Mouse (Mus musculus) heart, embryonic 16.5 days (tissue): ENCODE data around the gene Aph1b. TPM values are rescaled to one million over a fixed set of nuclear protein-coding genes. Genes with fewer than 3 reads are reported as not detected.
"Not testable (repeated sequence)": the region's sequence is repeated elsewhere in the genome, so short reads cannot be mapped to it uniquely, and the experiment has no call there.

Source experiments
- ATAC-seq: fragments of 200-750 bp; cut with Nextera tagmentation; replicated peaks from 2 replicates; pipeline ENCODE4 v1.8.0; 2017; ENCODE audit warnings: moderate number of reproducible peaks; ENCODE audit not compliant: insufficient read depth, low FRiP score; ENCODE audit errors: extremely low read depth
- H3K27ac ChIP-seq: fragments of 300-500 bp; sonication (generic); 2 replicates; pipeline ENCODE4 v1.5.1; 2014; ENCODE audit warnings: mild to moderate bottlenecking, low read length, control low read depth, moderate library complexity
- H3K27me3 ChIP-seq: fragments of 300-500 bp; sonication (generic); 2 replicates; pipeline ENCODE4 v1.6.1; 2014; ENCODE audit warnings: low read length, mixed read lengths; ENCODE audit not compliant: control insufficient read depth, insufficient read depth
- H3K36me3 ChIP-seq: fragments of 300-500 bp; sonication (generic); 2 replicates; pipeline ENCODE4 v1.6.1; 2014; ENCODE audit not compliant: control insufficient read depth, insufficient read depth
- H3K4me1 ChIP-seq: fragments of 300-500 bp; sonication (generic); 2 replicates; pipeline ENCODE4 v1.6.1; 2014; ENCODE audit warnings: low read length, mixed read lengths; ENCODE audit not compliant: control insufficient read depth, insufficient read depth
- H3K4me2 ChIP-seq: fragments of 300-500 bp; sonication (generic); 2 replicates; pipeline ENCODE4 v1.6.1; 2014; ENCODE audit warnings: low read depth, mild to moderate bottlenecking, control low read depth, low read length
- H3K4me3 ChIP-seq: fragments of 300-500 bp; sonication (generic); 2 replicates; pipeline ENCODE4 v1.5.1; 2014; ENCODE audit warnings: mild to moderate bottlenecking, control low read depth, low read length
- H3K9ac ChIP-seq: fragments of 300-500 bp; sonication (generic); 2 replicates; pipeline ENCODE4 v1.6.1; 2014; ENCODE audit warnings: low read length, control low read depth
- H3K9me3 ChIP-seq: fragments of 300-500 bp; sonication (generic); replicated peaks from 2 replicates; pipeline ENCODE4 v1.6.1; 2016; ENCODE audit warnings: low read length; ENCODE audit not compliant: control insufficient read depth
- WGBS: fragments of 180-500 bp; shearing (Covaris S2); extraction: QIAGEN DNeasy Blood & Tissue Kit; methylation state at CpG from one replicate; pipeline ENCODE4 v1.1.7; 2014; 5-methylcytosine and 5-hydroxymethylcytosine counted together
- polyA plus RNA-seq: library from polyadenylated mRNA; unstranded; fragments of >200 nt; fragmentation: Nextera tagmentation; extraction: Ambion mirVana; gene quantifications from 2 replicates; pipeline ENCODE4 v1.2.1, GENCODE M21; 2015

Gene Aph1b
- polyA plus RNA-seq, 1 experiment from 2014 or later = 7.0 TPM

- ATAC-seq = no peak
- no peak overlapping the region for H3K27ac ChIP-seq
- no peaks in the 10 kb centered on the region for H3K9me3 ChIP-seq
- no peak overlapping the region for H3K4me2 ChIP-seq
- H3K36me3 ChIP-seq = no peaks in the 10 kb centered on the region
- no peak overlapping the region for H3K4me3 ChIP-seq
- no peak overlapping the region for H3K9ac ChIP-seq
- no peaks in the 10 kb centered on the region for H3K27me3 ChIP-seq
- 44% methylated on average over 2 of the region's 2 CpGs for WGBS
- no peaks in the 10 kb centered on the region for H3K4me1 ChIP-seq
These were observed 18.1 kb upstream of the Aph1b start for GRCm38 (mm10) chr9:66813392-66813791.

- H3K36me3 ChIP-seq, ATAC-seq, H3K9me3 ChIP-seq, H3K27ac ChIP-seq, H3K4me1 ChIP-seq: not testable (repeated sequence)
- Histone ChIP-seq H3K4me2 (peak overlapping the region; percentile 65), H3K4me3 (peak overlapping the region; percentile 44), H3K27me3 (peaks cover 11% of the 10 kb centered on the region; the same call in 1 of the 2 replicates), H3K9ac (peak overlapping the region; percentile 57)
- WGBS = 7% methylated on average over 27 of the region's 37 CpGs
These were observed 10.7 kb upstream of the Aph1b start for GRCm38 (mm10) chr9:66805951-66806350.

GRCm38 (mm10) chr9:66801947-66802346, 6.7 kb upstream of the Aph1b start:
- 0 out of 2 replicates have a peak, but pooled peaks have one; percentile 23 for ATAC-seq
- Histone ChIP-seq H3K4me2 (peak overlapping the region; percentile 27), H3K27me3 (peaks cover 8% of the 10 kb centered on the region; the same call in 1 of the 2 replicates), H3K36me3 (no peaks in the 10 kb centered on the region), H3K27ac (no peak overlapping the region), H3K4me1 (0 out of 2 replicates have a peak, but pooled peaks cover 5% of the 10 kb centered on the region), H3K9ac (no peak overlapping the region), H3K4me3 (no peak overlapping the region), H3K9me3 (no peaks in the 10 kb centered on the region)
- WGBS = 30% methylated on average over 12 of the region's 12 CpGs

- Histone ChIP-seq H3K36me3 (no peaks in the 10 kb centered on the region), H3K4me1 (peaks cover 4% of the 10 kb centered on the region), H3K4me3 (peak within 1 kb of the TSS; percentile 84), H3K27me3 (no peaks in the 10 kb centered on the region), H3K9ac (peak within 1 kb of the TSS; percentile 86), H3K27ac (peak within 1 kb of the TSS; percentile 96), H3K9me3 (no peaks in the 10 kb centered on the region), H3K4me2 (peak within 1 kb of the TSS; percentile 92)
- WGBS = 79% methylated on average over 5 of the region's 5 CpGs
- ATAC-seq = no peak
These were observed 1.4 kb upstream of the Aph1b start, which contains the start of gene Gm10647 for GRCm38 (mm10) chr9:66796739-66797138. Gene Gm10647 (plus strand): TSS chr9:66797039.

- 2% methylated on average over 43 of the region's 43 CpGs for WGBS
- peak overlapping the region; percentile 92 for H3K4me2 ChIP-seq
- peaks cover 4% of the 10 kb centered on the region for H3K4me1 ChIP-seq
- H3K9me3 ChIP-seq = no peaks in the 10 kb centered on the region
- no peaks in the 10 kb centered on the region for H3K27me3 ChIP-seq
- H3K9ac ChIP-seq = peak overlapping the region; percentile 86
- peak; percentile 10 for ATAC-seq
- H3K4me3 ChIP-seq = peak overlapping the region; percentile 84
- H3K27ac ChIP-seq = peak overlapping the region; percentile 96
- H3K36me3 ChIP-seq = peaks cover 3% of the 10 kb centered on the region; the same call in 1 of the 2 replicates
These were observed 444 bp downstream of the Aph1b start for GRCm38 (mm10) chr9:66794629-66795463.

- Histone ChIP-seq H3K4me3 (no peak overlapping the region), H3K9me3 (no peaks in the 10 kb centered on the region), H3K27me3 (no peaks in the 10 kb centered on the region), H3K36me3 (peaks cover 3% of the 10 kb centered on the region; the same call in 1 of the 2 replicates), H3K9ac (no peak overlapping the region), H3K4me2 (no peak overlapping the region), H3K27ac (no peak overlapping the region), H3K4me1 (no peaks in the 10 kb centered on the region)
- 8% methylated on average over 2 of the region's 2 CpGs for WGBS
- no peak for ATAC-seq
These were observed 7.5 kb downstream of the Aph1b start for GRCm38 (mm10) chr9:66787821-66788220.

GRCm38 (mm10) chr9:66784552-66784951, 10.7 kb downstream of the Aph1b start:
- ATAC-seq, H3K9ac ChIP-seq, H3K27ac ChIP-seq, H3K4me2 ChIP-seq, H3K4me3 ChIP-seq, H3K4me1 ChIP-seq, H3K9me3 ChIP-seq, H3K36me3 ChIP-seq, H3K27me3 ChIP-seq: not testable (repeated sequence)
- no CpG with 5 or more reads among the region's 3 CpGs for WGBS

- Histone ChIP-seq H3K9me3 (no peaks in the 10 kb centered on the region), H3K36me3 (no peaks in the 10 kb centered on the region)
These were observed 24.6 kb downstream of the Aph1b start for GRCm38 (mm10) chr9:66770701-66771100.

GRCm38 (mm10) chr9:66769275-66769674, 26.0 kb downstream of the Aph1b start:
- H3K27me3 ChIP-seq = no peaks in the 10 kb centered on the region
- H3K9me3 ChIP-seq = no peaks in the 10 kb centered on the region
- no peak overlapping the region for H3K27ac ChIP-seq
- H3K4me3 ChIP-seq = no peak overlapping the region
- no peak overlapping the region for H3K9ac ChIP-seq
- no peaks in the 10 kb centered on the region for H3K4me1 ChIP-seq
- H3K36me3 ChIP-seq = no peaks in the 10 kb centered on the region
- ATAC-seq = no peak
- WGBS = 45% methylated on average over 3 of the region's 3 CpGs
- H3K4me2 ChIP-seq = no peak overlapping the region

More at GRCm38 (mm10) chr9:66770701-66771100, 24.6 kb downstream of the Aph1b start:
- H3K9ac ChIP-seq = no peak overlapping the region
- H3K4me3 ChIP-seq = no peak overlapping the region
- no peak overlapping the region for H3K4me2 ChIP-seq
- no peak for ATAC-seq
- no peaks in the 10 kb centered on the region for H3K27me3 ChIP-seq
- no peaks in the 10 kb centered on the region for H3K4me1 ChIP-seq
- no peak overlapping the region for H3K27ac ChIP-seq
